Mouse (Mus musculus) myocyte (in vitro differentiated cells): ENCODE measurements at regions not wholly inside any gene's neighbourhood (a gene's known extent, or its start where the extent isn't known, plus 50 kb on each side); places are given as distances from the start of the nearest gene placed in this dataset.

Experiments used
- E2F4 ChIP-seq: IDR thresholded peaks from one replicate; pipeline ENCODE4 v1.6.1; 2011; ENCODE audit warnings: mild to moderate bottlenecking, control low read depth, moderate library complexity; ENCODE audit not compliant: insufficient read depth
- MAX ChIP-seq: IDR thresholded peaks from one replicate; pipeline ENCODE4 v1.6.1; 2011; ENCODE audit warnings: low read depth, mild to moderate bottlenecking, control low read depth
- MYOD1 ChIP-seq, 3 experiments: IDR thresholded peaks; one replicate each; pipeline ENCODE4 v1.6.1; 2011; ENCODE audit warnings: control low read depth in 2 of 3, low read depth in 2 of 3, mild to moderate bottlenecking in 2 of 3, moderate library complexity in 1 of 3; ENCODE audit not compliant: insufficient read length in 2 of 3, control insufficient read depth in 1 of 3
- POLR2A ChIP-seq: IDR thresholded peaks from one replicate; pipeline ENCODE4 v1.6.1; 2011; ENCODE audit warnings: low read depth, mild to moderate bottlenecking, control low read depth, moderate library complexity; ENCODE audit not compliant: insufficient read length
- POLR2AphosphoS2 ChIP-seq: IDR thresholded peaks from one replicate; pipeline ENCODE4 v1.6.1; 2011; ENCODE audit warnings: low read depth, control low read depth; ENCODE audit not compliant: insufficient read length
- SRF ChIP-seq: IDR thresholded peaks from one replicate; pipeline ENCODE4 v1.6.1; 2011; ENCODE audit warnings: low read depth; ENCODE audit not compliant: control insufficient read depth, insufficient read length
- TCF12 ChIP-seq: IDR thresholded peaks from one replicate; pipeline ENCODE4 v1.6.1; 2011; ENCODE audit warnings: mild to moderate bottlenecking, control low read depth; ENCODE audit not compliant: poor library complexity, insufficient read depth, severe bottlenecking
- USF1 ChIP-seq: IDR thresholded peaks from one replicate; pipeline ENCODE4 v1.6.1; 2011; ENCODE audit warnings: low read depth, mild to moderate bottlenecking, control low read depth, moderate library complexity

GRCm38 (mm10) chr5:103301303-103301702 lies 90.2 kb upstream of the Mapk10 start:
- no peak for TF ChIP-seq USF1
- no peak for TF ChIP-seq MAX
- TF ChIP-seq POLR2A, result no peak
- no peak for TF ChIP-seq MYOD1 (IDR thresholded peaks at IDR 0.05; ENCODE audit: control insufficient read depth in 1 of 3, insufficient read length in 2 of 3, low read depth in 2 of 3)
- TF ChIP-seq E2F4, result no peak
- TF ChIP-seq SRF, result no peak
- no peak for TF ChIP-seq POLR2AphosphoS2
- no peak for TF ChIP-seq TCF12
